Mouse (Mus musculus) G1E-ER4 (cell line): ENCODE results near the gene Tnfsf12. TPM values are rescaled to one million over a fixed set of nuclear protein-coding genes. Genes with fewer than 3 reads are reported as not detected.

Experiments
- GATA1 ChIP-seq: IDR thresholded peaks from one replicate; pipeline ENCODE4 v1.8.0; 2012; ENCODE audit warnings: low read length, inconsistent platforms
- polyA plus RNA-seq: library from polyadenylated mRNA; stranded (reverse); fragments of >175 nt; gene quantifications from 2 replicates; pipeline ENCODE4 v1.2.3, GENCODE M21; 2012

Tnfsf12 gene
- not detected in 2 replicates for polyA plus RNA-seq

GRCm38 (mm10) chr11:69695361-69696181 is at the start of gene Tnfsf12, which contains the start of gene Tnfsfm13:
TSS of gene Tnfsf12 (minus strand) at chr11:69695849.
TSS of gene Tnfsfm13 (minus strand) at chr11:69696098.
- TF ChIP-seq GATA1: no peak

- no peak for TF ChIP-seq GATA1
These were observed 33.4 kb upstream of the Tnfsf12 start for GRCm38 (mm10) chr11:69729063-69729462.

DNA sequence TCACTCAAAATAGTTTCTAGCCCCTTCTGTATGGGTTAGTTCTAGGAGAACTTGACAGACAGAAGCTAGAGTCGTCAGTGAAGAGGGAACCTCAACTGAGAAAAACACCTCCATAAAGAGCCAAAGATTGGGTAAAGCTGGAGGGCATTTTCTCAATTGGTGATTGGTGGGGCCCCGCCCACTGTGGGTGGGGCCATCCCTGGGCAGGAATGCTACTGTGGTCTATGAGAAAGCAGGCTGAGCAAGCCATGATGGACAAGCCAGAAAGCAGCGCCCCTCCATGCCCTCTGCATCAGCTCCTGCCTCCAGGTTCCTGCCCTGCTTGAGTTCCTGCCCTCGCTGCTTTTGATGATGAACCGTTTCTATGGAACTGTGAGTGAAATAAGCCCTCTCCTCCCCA is 30.3 kb upstream of the Tnfsf12 start:
- TF ChIP-seq GATA1: no peak

DNA sequence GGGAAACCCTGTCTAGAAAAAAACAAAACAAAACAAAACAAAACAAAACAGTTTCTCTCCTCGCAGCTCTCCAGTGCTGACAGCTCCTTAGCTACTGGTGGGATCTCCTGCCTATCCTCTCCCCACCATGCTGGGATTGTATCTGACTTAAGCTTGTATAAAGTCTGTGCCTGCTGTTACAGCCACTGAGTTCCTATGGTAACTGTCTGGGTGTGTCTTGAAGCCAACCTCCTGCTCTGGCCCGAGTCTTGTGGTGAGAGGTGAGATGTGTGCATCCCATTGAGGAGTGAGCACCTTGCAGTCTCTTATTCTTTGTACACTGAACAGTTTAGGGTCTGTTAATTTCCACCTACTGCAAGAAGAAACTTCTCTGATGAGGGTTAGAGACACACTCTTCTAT is 27.4 kb upstream of the Tnfsf12 start:
- no peak for TF ChIP-seq GATA1

- no peak for TF ChIP-seq GATA1
These were observed 25.2 kb upstream of the Tnfsf12 start for GRCm38 (mm10) chr11:69720852-69721251.

DNA sequence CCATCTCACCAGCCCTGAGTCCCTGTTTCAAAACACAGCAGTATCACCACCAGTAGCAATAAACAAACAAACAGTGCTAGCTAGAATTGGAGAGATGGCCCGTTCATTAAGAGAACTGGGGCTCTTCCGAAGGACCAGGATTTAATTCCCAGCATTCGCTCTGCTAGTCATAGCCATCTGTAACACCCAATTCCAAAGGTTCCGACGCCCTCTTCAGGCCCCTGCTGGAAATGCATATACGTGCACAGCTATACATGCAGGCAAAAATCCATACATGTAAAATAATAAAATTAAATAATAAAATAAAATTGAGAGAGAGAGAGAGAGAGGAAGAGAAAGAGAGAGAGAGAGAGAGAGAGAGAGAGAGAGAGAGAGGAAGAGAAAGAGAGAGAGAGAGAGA is 23.8 kb upstream of the Tnfsf12 start:
- no peak for TF ChIP-seq GATA1

DNA sequence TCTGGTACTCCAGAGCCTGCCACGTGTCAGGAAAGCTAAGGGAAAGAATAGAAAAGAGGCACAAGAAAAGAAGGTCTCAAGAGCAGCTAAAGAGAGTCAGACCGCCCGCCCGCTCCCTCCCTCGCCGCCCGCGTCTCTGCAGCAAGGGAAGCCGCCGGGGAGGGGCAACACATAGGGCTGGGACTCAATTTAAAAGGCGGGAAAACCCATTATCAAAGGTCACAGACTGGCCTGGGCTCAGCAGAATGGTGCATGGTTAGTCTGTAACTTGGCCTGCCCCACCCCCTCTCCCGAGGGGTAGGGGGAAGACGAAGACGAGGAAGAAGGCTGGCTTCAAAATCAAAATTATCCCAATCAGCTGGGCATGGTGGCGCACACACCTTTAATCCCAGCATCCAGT is 23.0 kb upstream of the Tnfsf12 start:
- TF ChIP-seq GATA1: no peak

DNA sequence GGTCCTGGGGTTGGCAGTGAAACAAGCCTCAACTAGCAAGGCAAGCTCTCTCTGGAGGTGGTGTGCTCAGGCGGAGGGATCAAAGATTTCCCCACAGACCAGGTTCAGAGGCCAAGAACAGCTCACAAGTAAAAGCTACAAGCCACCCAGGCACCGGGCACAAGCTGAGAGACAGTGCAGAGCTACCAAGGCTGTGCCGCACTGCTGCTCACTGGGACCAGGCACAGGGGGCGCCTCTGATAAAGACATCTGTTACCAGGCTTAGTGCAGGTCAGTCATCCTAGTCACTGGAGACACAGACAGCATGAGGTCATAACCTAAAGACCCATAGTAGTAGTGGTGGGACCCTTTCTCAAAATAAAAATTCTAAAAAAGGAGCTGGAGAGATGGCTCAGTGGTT is 21.3 kb upstream of the Tnfsf12 start:
- TF ChIP-seq GATA1: no peak

DNA sequence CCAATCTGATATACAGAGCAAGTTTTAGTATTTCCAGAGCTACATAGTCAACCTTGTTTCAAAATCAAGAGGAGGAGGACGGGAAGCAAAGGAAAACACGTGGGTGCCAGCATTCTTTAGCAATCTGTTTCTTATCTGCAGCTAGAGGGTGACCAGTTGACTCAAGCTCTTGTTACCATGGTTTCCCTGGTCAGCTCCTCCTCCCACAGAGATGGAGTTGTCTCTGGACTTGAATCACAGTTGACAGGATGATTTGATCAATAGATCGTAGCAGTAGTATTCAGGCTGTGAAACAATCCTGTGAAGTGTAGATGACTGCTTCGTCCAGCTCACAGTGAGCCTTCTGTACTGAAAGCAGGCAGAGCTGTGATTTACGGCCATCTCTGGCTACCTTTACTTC is 20.3 kb upstream of the Tnfsf12 start:
- no peak for TF ChIP-seq GATA1

GRCm38 (mm10) chr11:69715482-69715881 is 19.8 kb upstream of the Tnfsf12 start:
- TF ChIP-seq GATA1: no peak

DNA sequence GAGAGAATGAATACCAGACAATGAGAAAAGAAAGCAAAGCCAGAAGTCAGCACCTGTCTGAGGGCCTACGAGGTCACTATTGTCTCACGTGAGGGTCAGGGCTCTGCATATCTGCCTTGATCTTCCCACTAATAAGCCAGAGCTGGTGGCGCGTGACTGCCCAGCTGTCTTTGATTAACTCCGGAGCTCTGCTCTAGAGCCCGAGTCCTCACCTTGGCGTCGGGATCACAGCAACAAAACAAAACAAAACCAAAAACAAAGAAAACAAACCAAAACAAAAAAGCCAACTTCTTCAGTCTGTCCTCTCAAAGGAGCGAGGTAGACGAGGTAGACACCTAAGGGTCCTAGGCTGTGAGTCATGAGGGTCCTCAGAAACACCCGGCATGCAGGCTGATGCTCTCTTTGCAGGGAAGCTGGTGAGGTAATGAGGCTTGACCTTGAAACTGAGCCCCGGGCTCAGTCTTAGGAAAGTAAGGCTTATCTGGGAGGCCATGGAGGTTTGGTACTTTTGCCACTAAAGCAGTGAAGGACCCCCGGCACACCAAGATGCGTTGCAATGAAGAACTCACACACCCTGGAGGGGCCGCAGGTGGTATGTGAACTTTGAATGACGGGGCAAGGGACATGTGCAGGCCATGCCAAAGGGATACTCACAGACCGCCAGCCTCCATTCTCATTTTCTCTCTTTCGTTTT is 19.1 kb upstream of the Tnfsf12 start:
- no peak for TF ChIP-seq GATA1

DNA sequence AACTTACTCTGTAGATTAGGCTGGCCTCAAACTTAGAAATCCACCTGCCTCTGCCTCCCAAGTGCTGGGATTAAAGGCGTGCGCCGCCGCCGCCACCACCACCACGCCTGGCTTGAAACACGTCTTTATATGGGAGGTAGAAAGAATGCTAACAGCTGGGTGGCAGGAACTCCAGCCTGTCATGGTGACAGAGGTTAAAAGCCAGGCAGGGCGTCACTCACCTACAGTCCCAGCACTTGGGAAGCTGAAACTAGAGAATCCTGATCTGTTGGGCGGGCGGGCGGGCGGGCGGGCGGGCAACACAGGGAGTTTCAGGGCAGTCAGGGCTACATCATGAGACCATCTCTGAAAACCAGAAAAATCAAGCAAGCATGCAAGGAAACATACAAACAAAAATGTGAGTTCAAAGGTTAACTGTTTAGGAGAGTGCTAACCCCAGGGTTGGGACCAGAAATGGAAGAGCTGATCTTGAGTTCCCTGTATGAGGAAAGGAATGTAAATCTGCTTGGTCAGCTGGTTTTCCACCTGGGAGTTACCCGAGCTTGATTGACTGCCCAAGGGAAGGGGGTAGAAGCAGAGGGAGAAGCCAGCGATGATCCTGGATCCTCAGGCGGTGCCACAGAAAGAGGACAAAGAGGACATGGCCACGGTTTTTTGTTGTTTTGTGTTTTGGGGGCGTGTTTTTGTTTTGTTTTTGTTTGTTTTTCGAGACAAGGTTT is 17.5 kb upstream of the Tnfsf12 start:
- no peak for TF ChIP-seq GATA1

GRCm38 (mm10) chr11:69711082-69711481 is 15.4 kb upstream of the Tnfsf12 start:
- no peak for TF ChIP-seq GATA1

DNA sequence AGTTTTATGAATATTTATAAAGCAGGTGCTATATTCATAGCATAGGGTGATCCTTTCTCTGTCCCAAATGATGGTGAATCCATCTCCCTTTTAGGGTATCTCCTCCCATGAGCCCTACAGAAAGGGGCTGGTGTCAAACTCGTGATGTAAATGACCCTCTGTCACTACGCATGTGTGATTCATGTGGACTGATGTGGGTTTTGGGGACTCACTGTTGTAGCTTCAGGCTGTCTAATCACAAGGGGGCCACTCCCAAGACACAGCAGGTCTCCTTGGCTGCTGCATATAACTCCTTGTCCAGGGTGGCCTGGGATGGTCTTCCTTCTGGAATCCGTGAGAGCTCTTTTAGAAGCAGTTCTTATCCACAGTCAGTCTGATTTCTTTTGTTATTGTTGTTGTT is 14.8 kb upstream of the Tnfsf12 start:
- TF ChIP-seq GATA1: no peak

- TF ChIP-seq GATA1: no peak
These were observed 14.2 kb upstream of the Tnfsf12 start for GRCm38 (mm10) chr11:69709554-69710446.
